Mouse (Mus musculus): ENCODE results near the gene Tox2. TPM values are rescaled to one million over a fixed set of nuclear protein-coding genes. Genes with fewer than 3 reads are reported as not detected.

Gene Tox2
- polyA plus RNA-seq, 1 experiment, result 12.1 TPM

DNA sequence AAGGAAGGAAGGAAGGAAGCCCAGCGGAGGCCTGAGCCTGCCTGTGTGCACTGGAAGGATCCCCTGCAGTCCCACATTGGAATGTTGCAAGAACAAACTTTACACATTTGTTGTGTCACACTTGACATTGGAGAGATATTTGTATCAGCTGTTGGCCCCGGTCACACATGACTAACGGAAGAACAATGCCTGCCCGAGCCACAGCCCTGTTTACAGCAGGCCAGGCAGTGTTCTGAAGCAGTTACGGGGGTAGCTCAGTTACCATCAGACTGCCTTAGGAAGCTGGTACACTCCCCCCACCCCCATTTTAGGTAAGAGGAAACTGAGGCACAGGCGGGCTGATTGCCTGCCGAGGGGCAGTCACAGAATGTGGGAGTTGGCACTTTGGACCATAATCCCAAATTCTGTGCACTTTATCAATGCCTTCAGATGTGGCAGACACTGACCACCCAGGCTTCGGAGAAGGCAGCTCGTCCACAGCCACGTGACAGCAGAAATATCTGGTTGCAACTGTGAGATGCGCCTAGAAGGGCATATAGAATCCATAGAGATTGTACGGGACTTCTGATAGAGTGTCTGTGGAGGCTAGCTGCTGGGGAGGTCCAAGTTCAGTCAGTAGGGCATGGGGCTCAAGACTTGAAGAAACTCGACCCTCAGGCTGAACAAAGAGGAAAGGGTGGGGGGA is 142.2 kb downstream of the Tox2 start:
- no peak for TF ChIP-seq CTCF (IDR thresholded peaks at IDR 0.05; ENCODE audit: extremely low read depth, insufficient read depth, insufficient read length, insufficient replicate concordance)
- no peak for TF ChIP-seq POLR2A (IDR thresholded peaks at IDR 0.05; ENCODE audit: low read depth, low read length)
- H3K36me3 ChIP-seq (ENCODE audit: control insufficient read depth, insufficient read depth, low read length), result no peaks in the 10 kb centered on the region
- no peak for DNase-seq (ENCODE audit: low read depth in 1 of 2, low spot score in 2 of 2)

DNA sequence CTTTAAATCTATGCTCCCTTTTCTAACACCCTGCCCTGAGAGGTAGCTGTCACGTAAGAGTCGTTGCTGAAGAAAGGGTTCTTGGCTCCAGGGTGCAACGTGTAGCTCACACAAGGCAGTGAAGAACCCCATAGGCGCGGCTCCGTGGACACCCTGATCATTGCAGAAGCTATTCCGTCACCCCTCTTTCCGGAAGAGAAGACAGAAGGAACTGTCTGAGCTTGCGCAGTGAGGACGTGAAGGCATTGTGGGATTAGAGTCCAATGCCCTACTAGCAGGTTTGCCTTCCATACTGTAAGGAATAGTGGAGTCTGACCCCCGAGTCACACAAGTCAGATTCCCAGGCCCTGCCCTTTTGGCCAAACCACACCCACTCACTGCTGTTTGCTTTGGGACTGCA is 143.6 kb downstream of the Tox2 start:
- no peak for TF ChIP-seq CTCF (IDR thresholded peaks at IDR 0.05; ENCODE audit: extremely low read depth, insufficient read depth, insufficient read length, insufficient replicate concordance)
- DNase-seq (ENCODE audit: low read depth in 1 of 2, low spot score in 2 of 2), result no peak
- WGBS, result 82% methylated on average over 11 of the region's 11 CpGs

More for the DNA sequence above, 142.2 kb downstream of the Tox2 start:
- 84% methylated on average over 13 of the region's 13 CpGs for WGBS
- no peaks in the 10 kb centered on the region for H3K27me3 ChIP-seq (ENCODE audit: control insufficient read depth, insufficient read depth, low read length)
- no peaks in the 10 kb centered on the region for H3K4me1 ChIP-seq (ENCODE audit: control insufficient read depth, insufficient read depth, insufficient read length)
- H3K27ac ChIP-seq (ENCODE audit: insufficient read depth, low read length), result no peak overlapping the region
- H3K4me3 ChIP-seq (ENCODE audit: extremely low read depth, insufficient read depth, insufficient read length), result no peak overlapping the region

DNA sequence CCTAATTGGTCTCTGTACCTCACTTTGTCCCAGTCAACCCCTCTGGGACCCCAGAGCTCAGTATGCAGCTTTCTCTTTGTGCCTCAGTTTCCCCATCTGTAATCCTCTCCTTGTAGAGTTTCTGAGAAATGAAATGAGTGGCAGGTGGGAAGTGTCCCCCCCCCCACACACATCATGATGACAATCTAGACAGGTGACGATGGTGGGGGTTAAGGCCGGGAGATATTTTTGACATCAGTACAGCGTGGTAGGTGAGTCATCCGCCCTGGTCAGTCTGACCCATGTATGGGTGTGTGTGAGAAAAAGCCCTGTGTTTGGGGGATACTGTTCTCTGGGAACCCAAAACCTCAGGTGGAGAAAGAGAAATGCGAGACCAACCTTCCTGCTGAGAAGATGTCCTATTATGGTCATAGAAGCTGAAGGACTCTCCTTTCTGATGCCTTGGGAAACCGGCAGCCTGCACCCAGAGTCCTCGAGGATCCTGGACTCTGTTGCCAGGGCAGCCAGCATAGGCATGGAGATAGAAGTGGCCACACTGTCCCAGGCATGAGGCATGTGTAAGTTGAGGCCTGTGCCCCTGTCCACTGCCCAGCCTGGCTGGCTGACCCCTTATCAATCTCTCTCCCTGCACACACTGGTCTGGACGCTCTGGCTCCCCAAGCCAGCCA is 144.7 kb downstream of the Tox2 start:
- no peak for TF ChIP-seq POLR2A (IDR thresholded peaks at IDR 0.05; ENCODE audit: low read depth, low read length)
- no peak for TF ChIP-seq CTCF (IDR thresholded peaks at IDR 0.05; ENCODE audit: extremely low read depth, insufficient read depth, insufficient read length, insufficient replicate concordance)
- H3K4me3 ChIP-seq (ENCODE audit: extremely low read depth, insufficient read depth, insufficient read length), result no peak overlapping the region
- no peaks in the 10 kb centered on the region for H3K36me3 ChIP-seq (ENCODE audit: control insufficient read depth, insufficient read depth, low read length)
- H3K27me3 ChIP-seq (ENCODE audit: control insufficient read depth, insufficient read depth, low read length), result no peaks in the 10 kb centered on the region
- DNase-seq (ENCODE audit: low read depth in 1 of 2, low spot score in 2 of 2), result no peak
- H3K27ac ChIP-seq (ENCODE audit: insufficient read depth, low read length), result no peak overlapping the region
- no peaks in the 10 kb centered on the region for H3K4me1 ChIP-seq (ENCODE audit: control insufficient read depth, insufficient read depth, insufficient read length)
- 83% methylated on average over 8 of the region's 8 CpGs for WGBS

More for the DNA sequence above, 143.6 kb downstream of the Tox2 start:
- H3K4me1 ChIP-seq (ENCODE audit: control insufficient read depth, insufficient read depth, insufficient read length), result no peaks in the 10 kb centered on the region
- no peaks in the 10 kb centered on the region for H3K36me3 ChIP-seq (ENCODE audit: control insufficient read depth, insufficient read depth, low read length)
- no peak overlapping the region for H3K27ac ChIP-seq (ENCODE audit: insufficient read depth, low read length)
- H3K4me3 ChIP-seq (ENCODE audit: extremely low read depth, insufficient read depth, insufficient read length), result no peak overlapping the region
- no peaks in the 10 kb centered on the region for H3K27me3 ChIP-seq (ENCODE audit: control insufficient read depth, insufficient read depth, low read length)

DNA sequence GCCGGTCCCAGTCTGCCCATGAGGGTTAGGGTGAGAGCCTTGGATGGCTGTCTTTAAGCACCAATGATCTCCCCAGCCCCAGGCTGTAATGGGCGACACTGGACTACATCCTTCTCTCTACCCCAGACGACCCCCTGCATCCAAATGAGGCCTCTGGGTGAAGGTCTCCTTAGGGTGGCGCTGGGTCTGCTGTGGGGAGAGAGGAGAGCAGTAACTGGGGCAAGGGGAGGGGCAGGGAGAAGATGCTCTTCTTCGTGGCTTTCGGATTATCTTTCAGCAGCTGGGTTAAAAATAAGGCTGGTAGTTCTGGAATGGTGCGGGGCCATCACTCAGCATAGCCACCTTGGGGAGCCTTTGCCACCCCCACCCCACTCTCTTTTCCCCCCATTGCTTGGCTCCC is 145.8 kb downstream of the Tox2 start:
- H3K36me3 ChIP-seq (ENCODE audit: control insufficient read depth, insufficient read depth, low read length), result no peaks in the 10 kb centered on the region
- H3K4me1 ChIP-seq (ENCODE audit: control insufficient read depth, insufficient read depth, insufficient read length), result no peaks in the 10 kb centered on the region
- H3K4me3 ChIP-seq (ENCODE audit: extremely low read depth, insufficient read depth, insufficient read length), result no peak overlapping the region
- WGBS, result 82% methylated on average over 7 of the region's 7 CpGs
- no peaks in the 10 kb centered on the region for H3K27me3 ChIP-seq (ENCODE audit: control insufficient read depth, insufficient read depth, low read length)
- no peak for TF ChIP-seq POLR2A (IDR thresholded peaks at IDR 0.05; ENCODE audit: low read depth, low read length)
- no peak for TF ChIP-seq CTCF (IDR thresholded peaks at IDR 0.05; ENCODE audit: extremely low read depth, insufficient read depth, insufficient read length, insufficient replicate concordance)
- no peak for DNase-seq (ENCODE audit: low read depth in 1 of 2, low spot score in 2 of 2)
- no peak overlapping the region for H3K27ac ChIP-seq (ENCODE audit: insufficient read depth, low read length)

DNA sequence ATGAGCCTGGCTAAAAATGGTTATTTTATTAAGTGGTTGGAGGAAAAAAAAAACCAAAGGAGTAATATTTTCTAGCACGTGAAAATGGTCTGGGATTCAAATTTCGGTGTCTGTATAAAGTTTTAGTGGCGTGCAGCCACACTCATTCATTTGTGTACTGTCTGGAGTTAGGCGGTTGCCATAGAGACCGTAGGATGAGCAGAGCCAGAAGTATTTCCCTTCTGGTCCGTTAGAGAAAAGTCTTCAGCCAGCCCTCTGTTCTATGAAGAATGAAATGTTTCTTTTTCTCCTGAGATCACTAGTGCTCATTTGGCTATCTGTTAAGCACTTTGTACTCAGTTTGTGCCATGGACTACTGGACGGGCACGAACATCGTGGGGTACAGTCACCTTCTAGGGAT is 146.5 kb downstream of the Tox2 start:
- Histone ChIP-seq H3K27me3 (ENCODE audit: control insufficient read depth, insufficient read depth, low read length) (no peaks in the 10 kb centered on the region), H3K4me3 (ENCODE audit: extremely low read depth, insufficient read depth, insufficient read length) (no peak overlapping the region), H3K27ac (ENCODE audit: insufficient read depth, low read length) (no peak overlapping the region), H3K36me3 (ENCODE audit: control insufficient read depth, insufficient read depth, low read length) (no peaks in the 10 kb centered on the region), H3K4me1 (ENCODE audit: control insufficient read depth, insufficient read depth, insufficient read length) (no peaks in the 10 kb centered on the region)
- WGBS, result 68% methylated on average over 9 of the region's 9 CpGs
- TF ChIP-seq POLR2A (IDR thresholded peaks at IDR 0.05; ENCODE audit: low read depth, low read length), result no peak
- TF ChIP-seq CTCF (IDR thresholded peaks at IDR 0.05; ENCODE audit: extremely low read depth, insufficient read depth, insufficient read length, insufficient replicate concordance), result no peak
- DNase-seq (ENCODE audit: low read depth in 1 of 2, low spot score in 2 of 2), result no peak

- Histone ChIP-seq H3K27ac (ENCODE audit: insufficient read depth, low read length) (no peak overlapping the region), H3K27me3 (ENCODE audit: control insufficient read depth, insufficient read depth, low read length) (no peaks in the 10 kb centered on the region), H3K4me3 (ENCODE audit: extremely low read depth, insufficient read depth, insufficient read length) (no peak overlapping the region), H3K36me3 (ENCODE audit: control insufficient read depth, insufficient read depth, low read length) (no peaks in the 10 kb centered on the region), H3K4me1 (ENCODE audit: control insufficient read depth, insufficient read depth, insufficient read length) (no peaks in the 10 kb centered on the region)
- no peak for DNase-seq (ENCODE audit: low read depth in 1 of 2, low spot score in 2 of 2)
- 43% methylated on average over 5 of the region's 5 CpGs for WGBS
- TF ChIP-seq POLR2A (IDR thresholded peaks at IDR 0.05; ENCODE audit: low read depth, low read length) (no peak), CTCF (IDR thresholded peaks at IDR 0.05; ENCODE audit: extremely low read depth, insufficient read depth, insufficient read length, insufficient replicate concordance) (no peak)
Measured at GRCm38 (mm10) chr2:163350443-163350842, 147.5 kb downstream of the Tox2 start.

DNA sequence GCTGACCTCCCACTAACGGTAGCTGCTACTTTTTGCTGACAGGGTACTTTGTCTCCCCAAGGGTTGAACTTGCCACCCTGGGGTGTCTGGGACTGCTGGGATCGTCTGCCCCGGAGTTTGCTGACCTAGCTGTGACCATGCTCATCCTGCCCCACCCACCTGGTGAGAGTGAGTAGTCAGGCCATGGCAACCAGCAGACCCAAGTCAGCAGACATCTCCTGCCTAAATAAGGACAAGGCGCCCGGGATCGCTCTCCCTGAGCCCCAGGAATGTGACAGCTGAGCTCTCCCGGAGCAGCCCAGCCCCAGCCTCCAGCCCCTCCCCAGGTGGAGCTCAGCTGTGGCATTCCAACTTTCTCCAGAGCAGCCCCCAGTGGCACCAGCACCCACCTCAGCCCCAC is 150.8 kb downstream of the Tox2 start:
- 80% methylated on average over 7 of the region's 7 CpGs for WGBS
- Histone ChIP-seq H3K27ac (ENCODE audit: insufficient read depth, low read length) (no peak overlapping the region), H3K36me3 (ENCODE audit: control insufficient read depth, insufficient read depth, low read length) (no peaks in the 10 kb centered on the region), H3K27me3 (ENCODE audit: control insufficient read depth, insufficient read depth, low read length) (no peaks in the 10 kb centered on the region), H3K4me3 (ENCODE audit: extremely low read depth, insufficient read depth, insufficient read length) (no peak overlapping the region), H3K4me1 (ENCODE audit: control insufficient read depth, insufficient read depth, insufficient read length) (no peaks in the 10 kb centered on the region)
- DNase-seq (ENCODE audit: low read depth in 1 of 2, low spot score in 2 of 2), result no peak
- TF ChIP-seq CTCF (IDR thresholded peaks at IDR 0.05; ENCODE audit: extremely low read depth, insufficient read depth, insufficient read length, insufficient replicate concordance) (no peak), POLR2A (IDR thresholded peaks at IDR 0.05; ENCODE audit: low read depth, low read length) (no peak)
